ENCODE assay signal across 28 mouse cellular contexts in genomic region chr17:67557351-67557870, GRCm38 (mm10).
DNase-seq lines count a peak whose midpoint lies in the region; ATAC-seq lines count a peak whose summit lies in the region.
"Had no signal": no experiment of that assay in that cellular context is flagged by ENCODE, and none has a peak within 500 bp of the region (broad histone marks: within the 10 kb centered on the region; RNA-seq: fewer than 3 reads in every experiment).

No protein-coding gene starts in this region.

- H3K4me2 ChIP-seq in embryonic facial prominence, embryonic 14.5 days (ENCODE audit: low read depth, low read length) = no peak overlapping the region
- H3K4me2 ChIP-seq in kidney, embryonic 14.5 days (replicated peaks; ENCODE audit: low read depth, low read length) = no peak overlapping the region
- H3K4me2 ChIP-seq in midbrain, embryonic 11.5 days = no peak overlapping the region
- H3K4me2 ChIP-seq in midbrain, embryonic 16.5 days (ENCODE audit: low read length) = no peak overlapping the region
- H3K4me2 ChIP-seq: heart, embryonic 11.5 days; hindbrain, embryonic 13.5 days; limb, embryonic 12.5 days; liver, embryonic 11.5 days; neural tube, embryonic 12.5 days; stomach, embryonic 15.5 days had no signal

- H3K9me3 ChIP-seq in embryonic facial prominence, embryonic 14.5 days (ENCODE audit: control insufficient read depth, low read length) = no peaks in the 10 kb centered on the region
- H3K9me3 ChIP-seq in embryonic facial prominence, embryonic 10.5 days = no peaks in the 10 kb centered on the region
- no peaks in the 10 kb centered on the region for H3K9me3 ChIP-seq in kidney, embryonic 14.5 days (ENCODE audit: control insufficient read depth, low read length)
- H3K9me3 ChIP-seq in midbrain, embryonic 11.5 days (ENCODE audit: control insufficient read depth, low read length) = no peaks in the 10 kb centered on the region
- H3K9me3 ChIP-seq in midbrain, embryonic 16.5 days (replicated peaks; ENCODE audit: control insufficient read depth, low read length, poor library complexity, severe bottlenecking) = no peaks in the 10 kb centered on the region
- H3K9me3 ChIP-seq: forebrain, embryonic 10.5 days; hindbrain, embryonic 13.5 days; limb, embryonic 12.5 days; neural tube, embryonic 12.5 days; stomach, embryonic 15.5 days had no signal

- DNase-seq in embryonic facial prominence, embryonic 14.5 days (ENCODE audit: low spot score) = peak; percentile 20
- DNase-seq in embryonic facial prominence, embryonic 10.5 days (ENCODE audit: low spot score) = no peak
- DNase-seq in kidney, adult 11 months = peak; percentile 15
- DNase-seq in midbrain, embryonic 11.5 days (ENCODE audit: low spot score, missing footprints) = peak; percentile 0
- no peak for DNase-seq in layer of hippocampus, adult 11-12 months (ENCODE audit: low spot score)
- DNase-seq: adrenal gland, postnatal 14 days; cerebellum, adult 11 months; cerebellum, adult 9-11 months; gastrocnemius, postnatal 25 days; layer of hippocampus, postnatal 36 days; liver, postnatal 0 days; lung, postnatal 36 days; midbrain, embryonic 14.5 days; right cerebral cortex, adult 18-20 months; right cerebral cortex, postnatal 4 days; thymus, adult 2 months; thymus, postnatal 4 days had no signal

- H3K9ac ChIP-seq in embryonic facial prominence, embryonic 14.5 days (ENCODE audit: low read depth, low read length) = no peak overlapping the region
- no peak overlapping the region for H3K9ac ChIP-seq in kidney, embryonic 14.5 days (ENCODE audit: low read depth, low read length)
- no peak overlapping the region for H3K9ac ChIP-seq in midbrain, embryonic 11.5 days (ENCODE audit: low read length)
- H3K9ac ChIP-seq in midbrain, embryonic 16.5 days (ENCODE audit: low read depth, low read length) = no peak overlapping the region
- H3K9ac ChIP-seq: hindbrain, embryonic 13.5 days; limb, embryonic 12.5 days; liver, postnatal 0 days; neural tube, embryonic 12.5 days; stomach, embryonic 15.5 days had no signal

- no peak overlapping the region for H3K4me3 ChIP-seq in embryonic facial prominence, embryonic 14.5 days (ENCODE audit: low read depth, low read length)
- H3K4me3 ChIP-seq in embryonic facial prominence, embryonic 10.5 days = no peak overlapping the region
- H3K4me3 ChIP-seq in kidney, embryonic 14.5 days (ENCODE audit: low read length) = no peak overlapping the region
- no peak overlapping the region for H3K4me3 ChIP-seq in midbrain, embryonic 11.5 days (ENCODE audit: low read depth, low read length)
- no peak overlapping the region for H3K4me3 ChIP-seq in midbrain, embryonic 16.5 days (ENCODE audit: low read depth, low read length)
- H3K4me3 ChIP-seq: forebrain, embryonic 10.5 days; hindbrain, embryonic 13.5 days; limb, embryonic 12.5 days; megakaryocyte, embryonic 14.5 days; neural tube, embryonic 12.5 days; stomach, embryonic 15.5 days had no signal

- no peaks in the 10 kb centered on the region for H3K27me3 ChIP-seq in embryonic facial prominence, embryonic 14.5 days (replicated peaks; ENCODE audit: control insufficient read depth, insufficient read depth, low read length)
- no peaks in the 10 kb centered on the region for H3K27me3 ChIP-seq in embryonic facial prominence, embryonic 10.5 days (replicated peaks; ENCODE audit: low read depth, poor library complexity, severe bottlenecking)
- no peaks in the 10 kb centered on the region for H3K27me3 ChIP-seq in kidney, embryonic 14.5 days (ENCODE audit: control insufficient read depth, insufficient read depth, low read length)
- no peaks in the 10 kb centered on the region for H3K27me3 ChIP-seq in midbrain, embryonic 11.5 days (ENCODE audit: control insufficient read depth, insufficient read depth, low read length)
- no peaks in the 10 kb centered on the region for H3K27me3 ChIP-seq in midbrain, embryonic 16.5 days (ENCODE audit: control insufficient read depth, insufficient read depth, low read depth, low read length)
- H3K27me3 ChIP-seq: hindbrain, embryonic 13.5 days; limb, embryonic 12.5 days; megakaryocyte, embryonic 14.5 days; neural tube, embryonic 12.5 days; stomach, embryonic 15.5 days had no signal

- no peak for ATAC-seq in embryonic facial prominence, embryonic 14.5 days (ENCODE audit: low read depth)
- ATAC-seq in kidney, embryonic 14.5 days (ENCODE audit: low FRiP score, low TSS enrichment) = no peak
- ATAC-seq in midbrain, embryonic 11.5 days (ENCODE audit: low FRiP score) = no peak
- ATAC-seq in midbrain, embryonic 16.5 days = no peak
- ATAC-seq: forebrain, embryonic 16.5 days; liver, postnatal 0 days had no signal

- H3K27ac ChIP-seq in embryonic facial prominence, embryonic 14.5 days (replicated peaks; ENCODE audit: low read depth, low read length) = no peak overlapping the region
- no peak overlapping the region for H3K27ac ChIP-seq in embryonic facial prominence, embryonic 10.5 days (replicated peaks)
- H3K27ac ChIP-seq in kidney, embryonic 14.5 days (ENCODE audit: low read depth, low read length) = no peak overlapping the region
- H3K27ac ChIP-seq in midbrain, embryonic 11.5 days (ENCODE audit: low read depth, low read length) = no peak overlapping the region
- H3K27ac ChIP-seq in midbrain, embryonic 16.5 days (ENCODE audit: low read length) = no peak overlapping the region
- H3K27ac ChIP-seq: forebrain, embryonic 10.5 days; hindbrain, embryonic 13.5 days; limb, embryonic 12.5 days; neural tube, embryonic 12.5 days; stomach, embryonic 15.5 days had no signal

- no peaks in the 10 kb centered on the region; the same call in 1 of the 2 replicates for H3K4me1 ChIP-seq in embryonic facial prominence, embryonic 14.5 days (ENCODE audit: control insufficient read depth, insufficient read depth, low read length)
- H3K4me1 ChIP-seq in embryonic facial prominence, embryonic 10.5 days = no peaks in the 10 kb centered on the region
- no peaks in the 10 kb centered on the region for H3K4me1 ChIP-seq in kidney, embryonic 14.5 days (ENCODE audit: control insufficient read depth, insufficient read depth, low read length)
- H3K4me1 ChIP-seq in midbrain, embryonic 11.5 days (ENCODE audit: control insufficient read depth, insufficient read depth, low read length) = no peaks in the 10 kb centered on the region
- H3K4me1 ChIP-seq in midbrain, embryonic 16.5 days (ENCODE audit: control insufficient read depth, insufficient read depth, low read length) = no peaks in the 10 kb centered on the region
- H3K4me1 ChIP-seq: forebrain, embryonic 10.5 days; hindbrain, embryonic 13.5 days; limb, embryonic 12.5 days; megakaryocyte, embryonic 14.5 days; neural tube, embryonic 12.5 days; stomach, embryonic 15.5 days had no signal

- H3K36me3 ChIP-seq in embryonic facial prominence, embryonic 14.5 days (ENCODE audit: control insufficient read depth, insufficient read depth, low read length) = no peaks in the 10 kb centered on the region
- no peaks in the 10 kb centered on the region for H3K36me3 ChIP-seq in embryonic facial prominence, embryonic 10.5 days (replicated peaks)
- no peaks in the 10 kb centered on the region for H3K36me3 ChIP-seq in kidney, embryonic 14.5 days (ENCODE audit: control insufficient read depth, insufficient read depth, low read length)
- H3K36me3 ChIP-seq in midbrain, embryonic 11.5 days (ENCODE audit: control insufficient read depth, insufficient read depth, low read length) = no peaks in the 10 kb centered on the region
- H3K36me3 ChIP-seq in midbrain, embryonic 16.5 days (ENCODE audit: control insufficient read depth, insufficient read depth, low read length) = no peaks in the 10 kb centered on the region
- H3K36me3 ChIP-seq: forebrain, embryonic 10.5 days; hindbrain, embryonic 13.5 days; limb, embryonic 12.5 days; neural tube, embryonic 12.5 days; stomach, embryonic 15.5 days had no signal

- 64% methylated on average over 7 of the region's 7 CpGs for WGBS in embryonic facial prominence, embryonic 14.5 days
- WGBS in embryonic facial prominence, embryonic 10.5 days = 73% methylated on average over 7 of the region's 7 CpGs
- WGBS in kidney, embryonic 14.5 days = 65% methylated on average over 7 of the region's 7 CpGs
- 76% methylated on average over 7 of the region's 7 CpGs for WGBS in midbrain, embryonic 11.5 days
- WGBS in midbrain, embryonic 16.5 days = 70% methylated on average over 7 of the region's 7 CpGs

Comparison
In these comparisons a context has a peak if more than half of its experiments do, and no peak if none do; other contexts are left out.
1. DNase-seq: peak in embryonic facial prominence, embryonic 14.5 days (single experiment), kidney, adult 11 months (single experiment) and midbrain, embryonic 11.5 days (single experiment); none in embryonic facial prominence, embryonic 10.5 days (single experiment) and layer of hippocampus, adult 11-12 months (single experiment).